Mouse (Mus musculus): ENCODE results near the gene Prss21.

DNA sequence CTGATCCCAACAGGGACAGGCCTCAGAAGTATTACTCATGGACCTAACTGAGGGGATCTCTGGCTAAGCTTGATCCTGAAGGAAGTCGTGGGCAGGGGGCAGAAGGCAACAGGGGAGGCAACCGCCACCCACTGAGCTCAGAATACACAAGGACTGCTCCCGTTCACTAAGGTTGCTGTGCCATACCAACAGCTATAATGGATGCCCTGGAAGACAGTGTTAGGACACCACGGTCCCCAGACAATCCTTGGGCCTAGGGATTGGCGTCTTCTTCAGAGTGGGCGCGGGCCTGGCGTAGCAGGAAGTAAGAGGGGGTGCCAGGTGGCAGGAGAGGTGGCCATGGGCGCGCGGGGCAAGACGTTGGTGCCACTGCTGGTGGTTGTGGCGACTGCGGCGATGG, at the start of gene Prss21:
- TF ChIP-seq CTCF (IDR thresholded peaks at IDR 0.05; ENCODE audit: low read depth, low read length) (no peak), POLR2A (IDR thresholded peaks at IDR 0.05; ENCODE audit: insufficient read depth, low read length) (no peak)
